Mouse (Mus musculus) small intestine, adult 2 months (tissue): ENCODE results near the gene Dennd2a. TPM values are rescaled to one million over a fixed set of nuclear protein-coding genes. Genes with fewer than 3 reads are reported as not detected.
A peak's percentile ranks its signal among the peaks of the same experiment; 100 is the strongest.

Source experiments
- H3K27ac ChIP-seq: fragments of 200-500 bp; 2 replicates; pipeline ENCODE4 v1.5.1; 2012; ENCODE audit warnings: low read depth, low read length, control low read depth, inconsistent platforms; ENCODE audit not compliant: insufficient read depth
- H3K27me3 ChIP-seq: fragments of 200-500 bp; 2 replicates; pipeline ENCODE4 v1.6.1; 2012; ENCODE audit warnings: mild to moderate bottlenecking, moderate library complexity, low read length, inconsistent platforms; ENCODE audit not compliant: control insufficient read depth, insufficient read depth
- H3K36me3 ChIP-seq: fragments of 200-500 bp; 2 replicates; pipeline ENCODE4 v1.6.1; 2012; ENCODE audit warnings: mild to moderate bottlenecking, low read length, control low read depth, inconsistent platforms; ENCODE audit not compliant: control insufficient read depth, insufficient read depth
- H3K4me1 ChIP-seq: fragments of 200-500 bp; 2 replicates; pipeline ENCODE4 v1.6.1; 2012; ENCODE audit warnings: low read length, inconsistent platforms, mixed read lengths; ENCODE audit not compliant: control insufficient read depth, insufficient read depth, insufficient read length
- H3K4me3 ChIP-seq: fragments of 200-500 bp; 2 replicates; pipeline ENCODE4 v1.5.1; 2012; ENCODE audit warnings: low read depth, mild to moderate bottlenecking, control low read depth, inconsistent platforms, low read length, moderate library complexity
- CTCF ChIP-seq: fragments of 200-500 bp; IDR thresholded peaks from 2 replicates; pipeline ENCODE4 v1.5.1; 2012; ENCODE audit warnings: low read depth, mild to moderate bottlenecking, control low read depth, inconsistent platforms, low read length, moderate library complexity, mixed read lengths; ENCODE audit not compliant: insufficient replicate concordance, insufficient read length; ENCODE audit errors: extremely low read depth
- POLR2A ChIP-seq: fragments of 200-500 bp; IDR thresholded peaks from 2 replicates; pipeline ENCODE4 v1.6.1; 2012; ENCODE audit warnings: low read depth, mild to moderate bottlenecking, control low read depth, inconsistent platforms, low read length, moderate library complexity
- WGBS: fragments of 180-500 bp; shearing (Covaris S2); methylation state at CpG from one replicate; pipeline ENCODE4 v1.1.7; 2018; 5-methylcytosine and 5-hydroxymethylcytosine counted together
- polyA plus RNA-seq: library from polyadenylated mRNA; depleted of rRNA; stranded (reverse); fragments of >200 nt; gene quantifications from 2 replicates; pipeline ENCODE4 v1.2.3, GENCODE M21; 2012

Dennd2a gene
- polyA plus RNA-seq, 1 experiment = 2.7 TPM

GRCm38 (mm10) chr6:39543769-39544420, 13.8 kb downstream of the Dennd2a start:
- TF ChIP-seq CTCF (no peak), POLR2A (no peak)
- no peak overlapping the region for H3K4me3 ChIP-seq
- H3K27me3 ChIP-seq = no peaks in the 10 kb centered on the region
- peak overlapping the region; percentile 25; the same call in 1 of the 2 replicates for H3K27ac ChIP-seq
- H3K4me1 ChIP-seq = peaks cover 4% of the 10 kb centered on the region
- H3K36me3 ChIP-seq = no peaks in the 10 kb centered on the region
- WGBS = 86% methylated on average over 15 of the region's 15 CpGs

- peaks cover 4% of the 10 kb centered on the region for H3K4me1 ChIP-seq
- WGBS = 22% methylated on average over 15 of the region's 15 CpGs
Observed at GRCm38 (mm10) chr6:39542631-39543597, 14.8 kb downstream of the Dennd2a start.

GRCm38 (mm10) chr6:39540563-39540962, 17.1 kb downstream of the Dennd2a start:
- 52% methylated on average over 2 of the region's 2 CpGs for WGBS
- H3K27me3 ChIP-seq = no peaks in the 10 kb centered on the region
- H3K4me3 ChIP-seq = no peak overlapping the region
- peaks cover 4% of the 10 kb centered on the region for H3K4me1 ChIP-seq
- H3K36me3 ChIP-seq = no peaks in the 10 kb centered on the region
- no peak overlapping the region for H3K27ac ChIP-seq
- TF ChIP-seq CTCF (no peak), POLR2A (no peak)

More at GRCm38 (mm10) chr6:39542631-39543597, 14.8 kb downstream of the Dennd2a start:
- H3K27ac ChIP-seq = peak overlapping the region; percentile 29; the same call in 1 of the 2 replicates
- no peak overlapping the region for H3K4me3 ChIP-seq
- H3K27me3 ChIP-seq = no peaks in the 10 kb centered on the region
- TF ChIP-seq CTCF = no peak
- TF ChIP-seq POLR2A = no peak
- no peaks in the 10 kb centered on the region for H3K36me3 ChIP-seq

- Histone ChIP-seq H3K4me1 (peaks cover 4% of the 10 kb centered on the region), H3K36me3 (no peaks in the 10 kb centered on the region), H3K27me3 (no peaks in the 10 kb centered on the region), H3K4me3 (no peak overlapping the region), H3K27ac (0 out of 2 replicates have a peak overlapping the region, but pooled peaks have one; percentile 21)
- WGBS = 51% methylated on average over 7 of the region's 7 CpGs
- TF ChIP-seq CTCF (no peak), POLR2A (no peak)
Observed at GRCm38 (mm10) chr6:39539679-39540155, 17.9 kb downstream of the Dennd2a start.

- WGBS = 62% methylated on average over 8 of the region's 8 CpGs
- TF ChIP-seq CTCF = no peak
- TF ChIP-seq POLR2A = no peak
- Histone ChIP-seq H3K36me3 (no peaks in the 10 kb centered on the region), H3K4me3 (no peak overlapping the region), H3K27ac (no peak overlapping the region), H3K4me1 (peaks cover 4% of the 10 kb centered on the region), H3K27me3 (no peaks in the 10 kb centered on the region)
Observed at GRCm38 (mm10) chr6:39538227-39538626, 19.4 kb downstream of the Dennd2a start.

GRCm38 (mm10) chr6:39537276-39537675, 20.4 kb downstream of the Dennd2a start:
- Histone ChIP-seq H3K27me3 (no peaks in the 10 kb centered on the region), H3K36me3 (no peaks in the 10 kb centered on the region), H3K4me3 (no peak overlapping the region), H3K27ac (no peak overlapping the region), H3K4me1 (no peaks in the 10 kb centered on the region)
- TF ChIP-seq POLR2A (no peak), CTCF (no peak)
- 90% methylated on average over 5 of the region's 5 CpGs for WGBS

GRCm38 (mm10) chr6:39536621-39537020, 21.0 kb downstream of the Dennd2a start:
- TF ChIP-seq POLR2A (no peak), CTCF (no peak)
- no peaks in the 10 kb centered on the region for H3K36me3 ChIP-seq
- no peak overlapping the region for H3K27ac ChIP-seq
- H3K27me3 ChIP-seq = no peaks in the 10 kb centered on the region
- no peak overlapping the region for H3K4me3 ChIP-seq
- 62% methylated on average over 1 of the region's 1 CpGs for WGBS
- no peaks in the 10 kb centered on the region for H3K4me1 ChIP-seq
